Mouse (Mus musculus): ENCODE measurements around the gene Spry1.

Gene Spry1

DNA sequence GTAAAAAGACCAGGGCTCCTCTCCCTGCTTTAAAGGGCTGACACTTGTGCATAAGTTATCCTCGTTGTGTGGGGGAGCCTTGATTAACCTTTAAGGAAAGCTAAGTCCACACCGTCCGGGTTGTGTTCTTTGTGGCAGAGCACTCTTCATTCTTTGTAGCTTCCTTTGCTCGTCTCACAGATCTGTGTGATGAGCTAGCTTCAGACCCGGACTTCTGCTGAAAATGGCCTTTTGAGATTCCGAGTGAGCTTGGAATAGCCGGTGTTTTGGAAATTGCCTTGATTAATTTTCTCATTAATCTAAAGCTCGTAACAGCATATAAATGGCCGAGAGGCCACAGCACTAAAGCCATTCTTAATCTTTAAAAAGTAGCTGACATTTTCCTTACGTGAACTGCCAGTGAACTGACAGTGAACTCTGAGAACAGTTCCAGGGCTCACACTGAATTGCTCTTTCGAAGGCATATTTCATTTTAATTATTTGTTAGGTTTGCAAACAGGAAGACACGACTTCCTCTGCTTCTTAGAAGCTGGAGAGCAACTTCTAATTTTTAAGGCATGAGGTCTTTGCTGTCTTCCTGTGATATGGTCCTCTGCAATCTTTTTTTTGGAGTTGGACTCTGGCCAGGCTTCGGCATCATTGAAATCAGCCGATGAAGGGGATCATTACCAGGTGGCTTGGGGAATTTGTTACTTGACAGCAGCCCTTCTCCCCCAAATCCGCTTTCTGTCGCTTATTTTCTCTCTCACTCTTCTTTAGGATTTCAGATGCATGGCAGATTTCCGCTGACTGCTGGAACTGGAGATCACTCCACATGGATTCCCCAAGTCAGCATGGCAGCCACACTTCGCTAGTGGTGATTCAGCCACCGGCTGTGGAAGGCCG is 2.3 kb downstream of the Spry1 start:
- DNase-seq (ENCODE audit: low read depth), result no peak

DNA sequence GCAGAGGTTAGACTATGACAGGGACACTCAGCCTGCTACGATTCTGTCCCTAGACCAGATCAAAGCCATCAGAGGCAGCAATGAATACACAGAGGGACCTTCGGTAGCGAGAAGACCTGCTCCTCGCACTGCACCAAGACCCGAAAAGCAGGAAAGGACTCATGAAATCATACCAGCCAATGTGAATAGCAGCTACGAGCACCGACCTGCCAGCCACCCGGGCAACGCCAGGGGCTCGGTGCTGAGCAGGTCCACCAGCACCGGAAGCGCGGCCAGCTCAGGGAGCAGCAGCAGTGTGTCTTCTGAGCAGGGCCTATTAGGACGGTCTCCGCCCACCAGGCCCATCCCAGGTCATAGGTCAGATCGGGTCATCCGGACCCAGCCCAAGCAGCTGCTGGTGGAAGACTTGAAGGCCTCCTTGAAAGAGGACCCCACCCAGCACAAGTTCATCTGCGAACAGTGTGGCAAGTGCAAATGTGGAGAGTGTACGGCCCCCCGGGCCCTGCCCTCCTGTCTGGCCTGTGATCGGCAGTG is 3.0 kb downstream of the Spry1 start:
- no peak for DNase-seq (ENCODE audit: low read depth)

DNA sequence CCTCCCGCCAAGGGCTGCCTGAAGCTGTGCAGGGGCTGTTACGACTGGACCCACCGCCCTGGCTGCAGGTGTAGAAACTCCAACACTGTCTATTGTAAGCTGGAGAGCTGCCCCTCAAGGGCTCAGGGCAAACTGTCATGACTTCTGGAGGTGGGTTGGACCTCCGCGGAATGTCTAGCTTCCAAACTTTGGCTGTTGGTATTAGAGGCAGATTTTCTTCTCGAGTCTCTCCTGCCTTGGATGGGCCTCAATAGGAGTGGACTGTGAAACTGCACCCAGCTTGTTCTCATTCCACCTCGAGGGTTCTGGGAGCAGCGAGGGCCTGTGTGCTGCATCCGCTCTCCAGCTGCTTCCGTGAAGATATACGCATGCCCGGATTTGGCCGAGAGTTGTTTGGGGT is 3.7 kb downstream of the Spry1 start:
- no peak for DNase-seq (ENCODE audit: low read depth)

DNA sequence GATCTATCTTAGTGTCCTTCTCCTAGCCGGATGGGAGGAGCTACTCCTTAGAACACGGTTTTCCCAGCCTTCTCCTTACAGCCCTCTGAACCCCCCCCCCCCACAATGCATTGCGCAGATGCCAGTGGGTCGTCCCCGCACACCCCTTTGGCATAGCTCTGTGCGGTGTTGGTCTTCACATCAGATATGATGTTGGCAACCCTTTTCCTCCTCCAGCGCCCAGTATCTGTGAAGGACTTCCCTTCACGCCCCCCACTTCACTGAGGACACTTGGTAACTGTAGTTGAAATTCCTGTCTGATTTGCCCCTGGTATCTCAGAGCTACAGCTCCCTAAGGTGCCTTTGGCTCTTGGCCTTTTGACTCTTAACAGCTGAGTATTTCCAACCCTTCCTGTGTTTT is 4.2 kb downstream of the Spry1 start:
- no peak for DNase-seq (ENCODE audit: low read depth)

DNA sequence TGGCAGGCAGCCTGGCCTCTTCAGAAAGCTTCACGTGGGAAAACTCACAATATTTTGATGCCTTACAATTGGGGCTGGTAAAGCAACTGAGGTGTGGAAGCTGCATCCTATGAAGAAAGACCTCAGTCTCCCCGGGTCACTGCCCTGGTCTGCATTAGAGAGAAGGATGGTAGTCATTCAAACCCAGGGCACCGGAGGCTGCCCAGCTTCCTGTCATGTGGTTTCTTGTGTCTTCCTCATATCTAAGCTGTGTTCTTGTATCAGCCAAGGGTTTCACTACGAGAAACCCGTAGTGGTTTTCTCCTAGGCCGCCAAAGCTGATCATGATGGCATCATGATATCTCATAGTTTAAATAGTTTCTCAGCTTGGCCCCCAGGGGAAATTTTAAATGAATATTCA is 5.3 kb downstream of the Spry1 start:
- no peak for DNase-seq (ENCODE audit: low read depth)

DNA sequence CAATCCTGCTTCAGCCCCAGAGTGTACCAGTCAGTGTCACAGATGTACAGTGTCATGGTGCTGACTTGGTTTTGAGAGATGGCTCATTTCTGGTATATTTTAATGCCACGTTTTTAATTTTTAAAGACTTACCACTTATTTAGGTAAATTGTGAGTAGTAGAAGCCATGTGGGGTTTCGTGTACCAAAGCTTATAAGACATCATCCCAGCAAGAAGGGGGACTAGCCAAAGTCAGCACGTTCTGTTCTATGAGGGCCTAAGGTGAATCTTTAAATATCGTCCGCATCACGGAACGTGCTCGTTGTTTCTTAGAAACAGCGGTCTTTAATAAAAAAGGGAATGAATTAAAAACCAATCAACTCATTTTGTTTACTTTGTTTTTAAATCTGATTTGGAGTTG is 6.5 kb downstream of the Spry1 start:
- no peak for DNase-seq (ENCODE audit: low read depth)

DNA sequence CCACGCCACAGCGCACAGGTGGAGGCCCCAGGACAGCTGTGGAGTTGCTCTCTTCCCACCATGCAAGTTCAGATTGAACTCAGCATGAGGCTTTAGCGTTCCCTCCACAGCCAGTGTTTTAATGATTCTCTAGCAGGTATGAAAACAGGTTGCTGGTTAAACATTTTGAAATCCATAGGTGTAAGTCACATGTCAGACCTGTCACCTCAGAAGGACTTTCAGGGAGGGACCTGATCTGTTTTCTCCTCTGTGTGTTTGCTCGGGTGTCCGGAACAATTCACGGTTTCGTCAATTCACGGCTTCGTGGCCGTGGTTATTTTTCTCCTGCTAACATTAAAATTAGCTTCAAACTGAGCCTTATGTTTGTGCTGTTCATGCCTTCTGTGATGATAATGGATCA is 7.5 kb downstream of the Spry1 start:
- DNase-seq (ENCODE audit: low read depth), result no peak

DNA sequence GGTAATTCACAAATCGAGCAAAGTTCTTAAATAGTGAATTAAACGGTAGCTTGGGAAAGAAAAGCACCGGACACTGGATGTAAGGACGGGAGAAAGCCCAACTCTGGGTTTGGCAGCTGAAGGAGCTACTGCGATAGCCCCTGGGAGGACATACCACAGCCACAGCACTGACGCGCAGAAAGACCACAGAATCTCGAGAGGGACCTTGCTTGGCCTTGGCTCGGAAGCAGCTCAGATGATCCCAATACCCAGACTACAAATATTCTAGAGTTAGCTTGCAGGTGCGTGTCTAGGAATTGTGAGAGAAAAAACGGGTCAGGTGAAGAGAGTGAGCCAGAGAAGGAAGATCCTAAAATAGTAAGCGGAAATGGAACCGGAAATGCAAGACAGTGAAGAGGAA is 8.5 kb downstream of the Spry1 start:
- no peak for DNase-seq (ENCODE audit: low read depth)

DNA sequence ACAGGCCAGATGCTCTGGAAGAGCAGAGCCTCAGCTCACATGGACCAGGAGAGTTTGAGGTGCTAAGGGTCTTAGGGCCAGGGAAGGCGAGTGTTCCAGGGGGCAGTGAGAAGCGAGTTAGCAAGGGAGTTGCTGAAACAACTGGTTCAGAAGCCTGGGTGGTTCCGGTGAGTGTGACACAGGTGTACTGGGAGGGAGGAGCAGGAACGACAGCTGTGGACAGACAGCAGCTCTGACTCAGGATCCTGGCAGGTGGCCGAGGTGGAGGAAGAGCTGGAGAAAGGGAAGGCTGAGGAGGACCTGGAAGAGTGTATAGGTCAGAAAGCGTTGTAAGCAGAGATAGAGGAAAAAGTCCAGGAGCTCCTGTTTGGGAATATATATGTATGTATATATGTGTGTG is 9.5 kb downstream of the Spry1 start:
- no peak for DNase-seq (ENCODE audit: low read depth)

DNA sequence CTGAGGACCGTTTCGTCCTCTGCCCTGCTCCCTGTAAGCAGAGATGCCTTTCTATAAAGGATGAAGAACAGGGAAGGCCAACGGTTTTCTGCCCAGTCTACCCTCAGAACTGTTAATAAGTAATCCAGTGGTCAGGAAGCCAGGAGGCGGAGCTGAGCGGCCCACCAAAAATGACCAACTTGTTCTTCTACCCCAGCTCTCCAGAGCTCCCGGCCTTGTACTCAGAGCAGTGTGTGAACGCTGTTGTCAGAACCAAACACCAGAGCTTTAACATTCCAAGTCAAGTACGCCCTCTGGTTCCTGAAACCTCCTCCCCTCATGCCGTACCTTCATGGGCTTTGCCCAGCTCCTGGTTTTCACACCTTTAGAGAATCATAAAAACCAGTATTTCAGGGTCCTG is 12.8 kb downstream of the Spry1 start:
- no peak for DNase-seq (ENCODE audit: low read depth)

DNA sequence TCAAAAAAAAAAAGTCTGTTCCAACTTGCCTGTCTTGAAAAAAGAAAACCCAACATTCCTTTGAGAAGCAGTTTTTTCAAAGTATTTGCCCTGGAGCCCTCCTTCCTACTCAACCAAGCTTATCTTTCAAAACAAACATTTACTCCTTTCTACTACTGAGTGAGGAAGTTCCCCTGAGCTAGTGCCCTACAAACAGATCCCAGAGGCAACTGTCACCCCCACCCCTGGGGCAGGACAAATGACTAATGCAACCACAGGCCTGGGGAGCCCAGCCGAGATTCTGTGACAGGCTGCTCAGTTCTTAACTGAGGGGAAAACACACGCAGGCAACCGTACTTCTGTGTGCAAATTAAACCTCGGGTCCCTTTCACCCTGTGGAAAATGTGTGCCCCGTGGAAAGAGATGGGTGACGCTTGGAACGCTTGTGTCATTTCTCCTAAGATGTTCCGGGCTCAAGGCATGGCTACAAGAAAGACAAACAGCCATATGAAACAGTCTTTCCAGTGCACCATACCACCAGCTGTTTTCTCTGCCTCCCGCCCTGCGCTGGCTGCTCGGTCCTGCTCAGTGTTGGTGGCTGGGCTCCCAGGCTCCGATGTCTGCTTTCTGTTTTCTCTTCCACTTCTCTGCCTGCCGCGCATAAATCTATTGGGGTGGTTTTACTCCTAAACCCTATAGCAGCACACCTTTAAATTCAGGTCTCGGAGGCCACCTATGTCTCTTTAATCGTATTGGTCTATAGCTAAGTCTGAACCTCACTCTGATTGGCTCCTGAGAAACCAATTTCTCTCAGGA is 14.4 kb downstream of the Spry1 start:
- DNase-seq (ENCODE audit: low read depth), result no peak

DNA sequence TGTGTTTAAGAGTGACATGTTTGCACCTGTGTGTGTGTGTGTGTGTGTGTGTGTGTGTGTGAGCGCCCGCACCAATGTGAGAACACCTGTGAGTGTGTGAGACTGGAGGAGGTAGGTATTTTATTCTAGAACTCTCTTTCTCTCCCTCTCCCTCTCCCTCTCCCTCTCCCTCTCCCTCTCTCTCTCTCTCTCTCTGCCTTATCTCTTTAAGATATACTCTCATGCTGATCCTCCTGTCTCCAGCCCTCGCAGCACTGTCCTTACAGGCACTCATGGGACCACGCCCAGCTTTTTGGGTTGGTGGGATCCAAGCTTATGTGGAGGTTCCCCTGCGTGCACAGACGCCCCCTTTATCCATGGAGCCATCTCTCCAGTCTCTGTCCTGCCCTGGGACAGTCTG is 15.0 kb downstream of the Spry1 start:
- no peak for DNase-seq (ENCODE audit: low read depth)

DNA sequence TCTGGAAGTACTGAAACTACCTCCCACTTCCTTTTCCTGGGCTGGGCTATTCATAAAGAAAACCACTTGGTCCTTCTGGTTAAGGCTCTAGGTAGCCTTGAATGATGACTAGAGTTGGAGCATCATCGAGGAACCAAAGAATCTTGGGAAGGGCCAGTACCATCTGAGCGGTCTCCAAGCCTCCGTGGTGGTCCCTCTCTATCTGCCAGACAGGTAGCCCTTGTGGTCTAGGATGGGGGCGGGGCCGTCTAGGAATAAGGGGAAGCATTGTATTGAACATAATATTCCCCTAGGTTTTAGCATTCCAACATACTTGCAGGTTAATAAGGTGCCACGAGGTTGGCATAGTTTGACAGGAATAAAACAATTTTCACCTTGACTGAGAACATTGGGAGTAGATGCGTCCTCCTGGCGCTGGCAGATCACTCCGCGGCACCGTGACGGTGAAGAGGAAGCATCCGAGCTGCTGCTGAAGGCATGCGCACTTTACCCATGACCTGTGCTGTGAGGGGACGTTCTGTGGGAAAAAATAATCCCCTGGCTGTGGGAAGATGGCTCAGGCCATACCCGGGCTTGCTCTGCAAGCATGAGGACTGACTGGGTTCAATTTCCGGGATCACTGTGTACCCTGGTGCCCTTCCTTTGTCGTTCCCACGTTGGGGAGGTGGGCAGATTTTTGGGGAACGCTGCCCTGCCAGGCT is 16.3 kb downstream of the Spry1 start:
- DNase-seq (ENCODE audit: low read depth), result no peak

DNA sequence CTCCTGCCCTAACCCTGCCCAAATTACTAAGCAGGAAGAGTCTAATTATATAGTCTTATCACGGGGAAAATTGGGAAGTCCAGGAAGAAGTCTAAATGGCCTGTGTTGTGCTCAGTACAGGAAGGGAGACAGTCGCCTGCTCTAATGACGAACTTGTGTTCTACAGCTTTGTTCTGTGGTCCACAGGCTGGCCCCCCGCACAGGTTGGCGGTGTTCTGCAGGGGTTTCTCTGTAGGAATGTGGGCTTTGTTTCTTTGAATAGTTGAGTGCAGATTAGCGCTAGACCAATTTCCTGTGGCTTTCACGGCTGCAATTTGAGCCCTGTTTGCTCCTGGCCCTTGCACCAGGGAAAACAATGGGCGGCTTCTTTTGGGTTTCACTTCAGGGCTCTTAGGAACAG is 17.3 kb downstream of the Spry1 start:
- no peak for DNase-seq (ENCODE audit: low read depth)

DNA sequence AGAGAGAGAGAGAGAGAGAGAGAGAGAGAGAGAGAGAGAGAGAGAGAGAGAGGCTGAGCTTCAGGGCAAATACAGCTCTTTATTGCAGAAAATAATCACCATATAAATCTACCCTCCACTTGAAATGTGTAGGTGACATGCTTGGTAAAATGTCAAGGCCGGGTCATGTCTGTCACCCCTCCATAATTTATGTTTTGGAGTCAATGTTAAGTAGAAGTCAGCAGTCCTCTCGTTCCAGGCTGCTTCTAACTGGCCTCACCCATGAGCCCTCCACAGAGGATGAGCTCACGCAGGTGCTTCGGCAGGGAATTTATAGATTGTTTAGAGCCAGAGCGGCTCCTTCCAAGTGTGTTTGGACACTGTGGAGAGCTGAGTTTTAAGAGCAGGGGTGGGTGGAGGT is 18.4 kb downstream of the Spry1 start:
- DNase-seq (ENCODE audit: low read depth), result no peak

DNA sequence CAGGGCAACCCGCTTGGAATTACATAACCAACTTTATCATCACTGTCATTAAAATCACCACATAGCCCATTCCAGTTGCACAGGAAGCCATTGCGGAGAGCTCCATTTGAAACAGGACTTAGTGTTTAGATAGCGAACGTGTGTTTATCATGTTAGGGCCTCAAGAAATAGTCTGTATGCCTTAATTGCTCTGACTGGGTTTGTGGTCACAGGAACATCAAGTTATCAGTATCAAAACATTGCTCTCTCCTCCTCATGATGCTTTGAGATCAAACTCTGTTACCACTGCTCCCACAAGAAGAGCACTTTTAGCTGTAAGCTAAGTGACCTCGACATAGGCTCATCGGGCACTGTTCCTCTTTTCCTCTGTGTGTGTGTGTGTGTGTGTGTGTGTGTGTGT is 19.9 kb downstream of the Spry1 start:
- no peak for DNase-seq (ENCODE audit: low read depth)

DNA sequence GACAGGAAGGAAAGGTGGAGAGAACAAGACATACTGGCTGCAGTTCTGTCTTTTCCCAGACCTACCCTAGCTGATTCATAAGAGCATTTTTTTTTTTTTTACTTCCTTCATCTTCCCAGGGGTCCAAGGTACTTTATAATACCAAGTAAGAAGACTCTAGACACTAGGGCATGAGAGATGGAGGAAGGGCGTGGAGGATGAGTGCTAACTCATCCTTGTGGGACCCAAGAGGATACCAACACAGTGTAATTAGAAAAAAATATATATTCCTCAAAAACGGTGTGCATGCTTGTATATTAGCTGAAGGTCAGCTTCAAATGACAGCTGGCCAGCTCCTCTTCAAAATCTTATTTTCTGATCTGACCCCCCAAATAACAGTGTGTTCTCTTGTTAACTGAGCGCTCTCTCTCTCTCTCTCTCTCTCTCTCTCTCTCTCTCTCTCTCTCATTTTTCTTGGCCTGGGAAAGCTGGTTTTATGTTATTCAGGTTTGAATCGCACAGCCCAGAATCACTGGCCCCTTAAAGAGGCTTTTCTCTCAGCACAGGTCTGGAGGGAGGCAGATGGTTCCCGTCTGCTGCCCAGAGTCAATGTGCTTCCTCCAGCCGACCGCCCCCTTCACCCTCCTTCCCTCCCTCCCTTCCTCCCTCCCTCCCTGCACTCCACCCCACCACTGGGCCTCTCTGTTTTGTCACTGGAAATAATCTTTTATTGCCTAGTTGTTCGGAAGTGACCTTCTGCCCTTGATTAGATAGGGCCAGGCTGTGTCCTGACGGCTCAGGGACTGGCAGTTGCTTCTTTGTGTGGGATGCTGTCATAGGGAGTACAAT is 26.8 kb downstream of the Spry1 start:
- DNase-seq (ENCODE audit: low read depth), result no peak

DNA sequence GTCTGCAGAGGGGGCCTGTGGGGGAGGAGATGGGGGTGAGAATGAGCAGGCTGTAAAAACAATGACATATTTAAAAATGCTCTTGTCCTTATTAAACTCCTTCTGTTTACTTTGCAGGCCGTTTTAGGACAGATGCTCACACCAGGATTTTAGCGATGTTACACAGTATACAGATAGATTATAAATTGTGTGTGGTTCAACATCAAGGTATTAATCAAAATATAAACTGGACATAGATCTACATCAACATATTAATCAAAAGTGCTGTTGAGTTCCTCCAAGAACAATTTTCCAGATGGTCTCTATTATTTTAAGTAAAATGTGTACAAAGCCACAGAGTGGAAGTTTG is 27.3 kb downstream of the Spry1 start:
- DNase-seq (ENCODE audit: low read depth), result no peak

DNA sequence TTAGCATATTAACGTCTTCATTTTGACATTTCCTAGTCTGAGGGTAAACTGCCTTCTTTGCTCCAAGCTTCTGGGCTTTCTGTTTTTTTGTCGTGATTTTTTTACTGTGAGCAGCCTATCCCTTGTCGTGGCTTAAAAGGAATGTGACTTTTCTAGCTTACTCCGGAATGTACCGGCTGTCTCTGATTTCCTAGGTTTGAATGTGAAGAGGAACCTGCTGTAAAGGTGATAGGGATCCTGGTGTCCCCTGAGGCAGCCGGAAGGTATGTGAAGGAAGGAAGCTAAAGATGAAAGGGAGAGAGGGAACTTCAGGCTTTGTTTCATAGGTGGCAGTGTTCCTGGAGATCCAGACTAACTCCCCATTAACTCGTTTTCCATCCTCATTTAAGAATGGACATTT is 28.0 kb downstream of the Spry1 start:
- no peak for DNase-seq (ENCODE audit: low read depth)

DNA sequence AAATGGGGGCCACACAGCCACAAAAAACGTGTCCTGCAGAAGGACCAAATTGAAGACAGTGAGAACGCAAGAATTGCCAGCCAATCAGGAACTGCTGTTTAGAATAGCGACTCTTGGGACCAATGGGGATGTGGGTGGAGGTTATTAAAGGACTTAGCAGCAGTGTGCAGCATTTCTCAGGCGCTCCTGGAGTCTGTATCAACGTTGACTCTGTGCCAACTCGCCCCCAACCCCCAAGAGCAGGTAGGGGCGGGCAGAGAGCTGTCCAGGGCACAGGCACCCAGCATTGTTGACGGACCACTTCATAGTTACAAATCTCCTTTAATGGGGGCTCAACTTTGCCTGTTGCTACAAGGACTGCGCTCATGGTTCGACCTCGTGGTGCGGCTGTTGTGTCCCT is 28.9 kb downstream of the Spry1 start:
- no peak for DNase-seq (ENCODE audit: low read depth)

DNA sequence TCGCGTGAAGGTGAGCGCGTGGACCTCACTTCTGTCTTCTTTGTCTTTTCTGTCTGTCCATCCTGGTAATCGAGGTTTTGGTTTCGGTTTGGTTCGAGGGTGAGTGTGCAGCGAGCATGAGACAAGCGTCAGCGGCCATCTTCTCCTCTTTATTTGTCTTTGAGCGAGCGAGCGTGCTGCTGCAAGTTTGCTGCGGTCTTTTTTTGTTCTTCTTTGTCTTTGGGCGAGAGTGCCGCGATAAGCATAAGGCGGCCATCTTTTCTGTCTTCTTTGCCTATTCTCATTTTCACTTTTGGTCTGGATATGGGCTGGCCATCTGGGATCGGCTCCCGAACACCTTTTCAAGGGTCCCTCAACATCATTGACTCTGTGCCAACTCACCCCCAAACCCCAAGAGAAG is 29.4 kb downstream of the Spry1 start:
- no peak for DNase-seq (ENCODE audit: low read depth)

Measured in c-Kit-positive CD71-positive TER-119-negative erythroid progenitor cells, embryonic 14.5 days (primary cell).